Mouse (Mus musculus) G1E-ER4 (cell line): Measurements from ENCODE around the gene Ikzf1. TPM values are rescaled to one million over a fixed set of nuclear protein-coding genes. Genes with fewer than 3 reads are reported as not detected.

ENCODE experiments used
- GATA1 ChIP-seq: IDR thresholded peaks from one replicate; pipeline ENCODE4 v1.8.0; 2012; ENCODE audit warnings: low read length, inconsistent platforms
- polyA plus RNA-seq: library from polyadenylated mRNA; stranded (reverse); fragments of >175 nt; gene quantifications from 2 replicates; pipeline ENCODE4 v1.2.3, GENCODE M21; 2012

Gene Ikzf1
- polyA plus RNA-seq, 1 experiment = 216 TPM

- no peak for TF ChIP-seq GATA1
Observed at GRCm38 (mm10) chr11:11685853-11686395, 1.1 kb downstream of the Ikzf1 start.

GRCm38 (mm10) chr11:11686569-11687051 lies 1.8 kb downstream of the Ikzf1 start:
- TF ChIP-seq GATA1 = no peak

GRCm38 (mm10) chr11:11687551-11688185 lies 2.9 kb downstream of the Ikzf1 start:
- no peak for TF ChIP-seq GATA1

- no peak for TF ChIP-seq GATA1
Observed at GRCm38 (mm10) chr11:11688766-11689330, 4.0 kb downstream of the Ikzf1 start.

- TF ChIP-seq GATA1 = no peak
Observed at GRCm38 (mm10) chr11:11689701-11690058, 4.9 kb downstream of the Ikzf1 start.

GRCm38 (mm10) chr11:11690059-11690844 lies 5.4 kb downstream of the Ikzf1 start:
- no peak for TF ChIP-seq GATA1

GRCm38 (mm10) chr11:11690845-11691196 lies 6.0 kb downstream of the Ikzf1 start:
- TF ChIP-seq GATA1 = no peak

- no peak for TF ChIP-seq GATA1
Observed at GRCm38 (mm10) chr11:11691324-11692058, 6.7 kb downstream of the Ikzf1 start.

GRCm38 (mm10) chr11:11692558-11693166 lies 7.9 kb downstream of the Ikzf1 start:
- TF ChIP-seq GATA1 = no peak

- TF ChIP-seq GATA1 = no peak
Observed at GRCm38 (mm10) chr11:11693446-11693845, 8.6 kb downstream of the Ikzf1 start.

- no peak for TF ChIP-seq GATA1
Observed at GRCm38 (mm10) chr11:11694072-11694471, 9.3 kb downstream of the Ikzf1 start.

- no peak for TF ChIP-seq GATA1
Observed at GRCm38 (mm10) chr11:11694472-11695177, 9.8 kb downstream of the Ikzf1 start.

GRCm38 (mm10) chr11:11695211-11695887 lies 10.5 kb downstream of the Ikzf1 start:
- no peak for TF ChIP-seq GATA1

GRCm38 (mm10) chr11:11695907-11696306 lies 11.1 kb downstream of the Ikzf1 start:
- TF ChIP-seq GATA1 = no peak

GRCm38 (mm10) chr11:11696814-11697213 lies 12.0 kb downstream of the Ikzf1 start:
- no peak for TF ChIP-seq GATA1
